Mouse (Mus musculus): ENCODE measurements around the gene Man2b2.

The Man2b2 gene

GRCm38 (mm10) chr5:36757033-36757432 is 73.4 kb downstream of the Man2b2 start:
- no peak for DNase-seq

Data from kidney, adult 11 months (tissue).